Mouse (Mus musculus): ENCODE measurements around the gene Ighmbp2. TPM values are rescaled to one million over a fixed set of nuclear protein-coding genes. Genes with fewer than 3 reads are reported as not detected.
"Not testable (repeated sequence)": the region's sequence is repeated elsewhere in the genome, so short reads cannot be mapped to it uniquely, and the experiment has no call there.

Gene Ighmbp2
- total RNA-seq, 2 experiments from 2014 or later, result 3.0 to 3.1 TPM

DNA sequence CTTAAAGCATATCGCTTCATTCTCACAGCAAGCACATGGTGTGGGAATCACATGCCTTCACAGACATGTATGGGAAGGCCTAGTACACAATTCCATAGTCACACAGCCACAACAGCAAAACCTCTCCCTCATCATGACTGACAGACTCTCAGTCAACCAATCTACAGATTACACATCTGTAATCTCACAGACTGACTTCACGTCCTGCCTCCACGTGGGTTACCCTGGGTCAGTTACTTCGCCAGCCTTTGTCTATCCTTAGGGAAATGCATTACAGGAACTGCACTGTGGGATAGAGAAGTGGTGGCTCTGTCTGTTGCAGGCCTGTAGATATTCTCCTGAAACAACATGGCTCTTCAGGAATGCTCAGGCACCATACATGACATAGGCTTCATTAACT is 931 bp downstream of the Ighmbp2 start:
- DNase-seq, result no peak

DNA sequence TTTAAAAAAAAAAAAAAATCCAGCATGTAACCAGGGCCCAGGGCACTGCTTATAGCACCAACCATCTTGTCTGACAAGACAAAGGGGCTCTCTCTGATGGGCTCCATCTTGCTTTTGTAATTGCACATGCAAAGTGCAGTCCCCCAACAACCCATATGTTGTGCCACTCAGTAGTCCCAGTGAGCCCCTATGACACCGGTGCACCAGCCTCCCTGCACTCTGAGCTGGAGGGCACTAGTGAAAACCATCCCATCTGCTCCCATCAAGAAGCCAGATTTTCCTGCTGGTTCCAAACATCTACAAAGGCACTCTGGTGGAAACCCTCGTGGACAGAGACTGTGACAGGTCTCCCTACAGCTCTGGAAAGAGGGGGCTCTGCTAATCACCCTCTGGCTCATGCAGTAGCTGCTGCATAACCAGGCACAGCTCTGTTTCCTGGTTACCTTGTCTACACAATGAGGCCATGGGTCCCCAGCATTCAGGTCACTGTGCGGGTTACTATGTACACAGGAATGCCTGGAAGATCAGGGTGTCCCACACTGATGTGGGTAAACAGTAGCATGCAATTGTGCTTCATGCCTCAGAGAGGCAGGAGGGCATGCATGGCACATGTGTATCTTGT is 7.0 kb downstream of the Ighmbp2 start:
- no peak for DNase-seq

DNA sequence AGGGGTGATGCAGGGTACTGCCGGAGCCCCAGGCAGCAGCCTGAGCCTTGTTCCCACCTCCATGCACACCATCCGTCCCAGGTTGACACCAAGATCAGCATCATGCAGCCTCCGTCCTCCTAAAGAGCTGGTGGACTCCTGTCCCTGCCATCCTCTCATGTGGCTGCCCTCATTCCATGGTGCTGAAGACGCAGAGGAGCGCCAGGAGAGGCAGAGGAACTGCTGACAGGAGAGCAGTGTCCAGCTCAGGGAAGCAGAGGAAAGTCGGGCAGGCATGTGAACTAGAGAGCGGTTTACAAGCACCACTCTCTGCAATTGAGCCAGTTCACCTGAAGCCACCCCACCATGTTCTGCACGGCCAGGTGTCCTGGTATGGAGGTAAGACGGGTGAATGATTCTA is 9.5 kb downstream of the Ighmbp2 start:
- DNase-seq, result no peak

DNA sequence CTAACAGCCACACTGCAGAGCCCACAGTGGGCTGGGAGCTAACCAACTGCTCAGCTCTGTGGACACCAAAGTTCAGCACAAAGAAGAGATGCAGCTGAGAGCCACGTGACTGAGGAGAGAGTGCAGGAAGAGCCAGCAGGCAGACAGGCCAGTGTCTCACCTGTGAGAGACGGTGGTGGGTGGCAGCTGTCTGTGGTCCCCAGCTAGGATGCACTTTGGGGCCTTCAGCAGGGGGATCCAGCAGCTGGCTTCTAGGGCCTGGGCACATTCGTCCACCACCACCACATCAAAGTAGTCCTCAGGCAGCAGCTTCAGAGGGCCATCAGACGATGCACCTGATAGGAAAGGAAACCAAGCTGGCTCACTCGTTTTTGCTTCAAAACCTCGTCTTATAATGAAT is 11.5 kb downstream of the Ighmbp2 start:
- DNase-seq, result no peak

DNA sequence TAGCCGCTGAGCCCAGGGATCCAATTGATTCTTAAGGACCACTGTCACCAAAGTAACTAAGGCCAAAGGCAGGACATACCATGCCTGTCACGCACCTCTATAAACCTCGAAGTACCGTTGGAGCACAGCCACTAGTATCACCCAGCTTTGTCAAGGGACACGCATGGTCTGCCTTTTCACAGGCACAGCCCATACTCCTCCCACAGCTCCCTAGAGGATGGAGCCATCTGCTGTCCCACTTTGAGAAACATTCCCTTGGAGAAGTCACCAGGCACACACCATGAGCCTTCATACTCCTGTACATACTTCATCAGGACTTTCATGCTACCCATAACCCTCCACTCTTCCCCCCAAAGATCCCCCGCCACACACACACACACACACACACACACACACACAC is 13.0 kb downstream of the Ighmbp2 start:
- DNase-seq, result no peak

DNA sequence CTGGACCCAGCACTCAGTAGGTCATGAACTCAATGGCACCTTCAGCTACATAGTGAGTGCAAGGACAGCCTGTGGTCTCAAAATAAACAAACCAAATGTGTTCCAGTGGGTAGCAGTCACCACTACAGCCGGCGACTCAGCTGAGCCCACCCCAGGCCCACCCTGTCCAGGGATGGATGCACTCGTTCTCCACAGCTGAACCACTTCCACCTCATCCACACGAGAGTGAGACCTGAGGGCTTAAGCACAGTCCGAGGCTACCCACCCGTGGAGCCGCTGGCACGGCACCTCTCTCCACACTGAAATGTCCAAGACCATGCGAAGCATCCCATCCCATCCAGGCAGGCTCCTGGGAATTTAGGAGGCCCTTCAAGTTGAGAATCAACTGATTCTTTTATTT is 13.5 kb downstream of the Ighmbp2 start:
- DNase-seq, result no peak

DNA sequence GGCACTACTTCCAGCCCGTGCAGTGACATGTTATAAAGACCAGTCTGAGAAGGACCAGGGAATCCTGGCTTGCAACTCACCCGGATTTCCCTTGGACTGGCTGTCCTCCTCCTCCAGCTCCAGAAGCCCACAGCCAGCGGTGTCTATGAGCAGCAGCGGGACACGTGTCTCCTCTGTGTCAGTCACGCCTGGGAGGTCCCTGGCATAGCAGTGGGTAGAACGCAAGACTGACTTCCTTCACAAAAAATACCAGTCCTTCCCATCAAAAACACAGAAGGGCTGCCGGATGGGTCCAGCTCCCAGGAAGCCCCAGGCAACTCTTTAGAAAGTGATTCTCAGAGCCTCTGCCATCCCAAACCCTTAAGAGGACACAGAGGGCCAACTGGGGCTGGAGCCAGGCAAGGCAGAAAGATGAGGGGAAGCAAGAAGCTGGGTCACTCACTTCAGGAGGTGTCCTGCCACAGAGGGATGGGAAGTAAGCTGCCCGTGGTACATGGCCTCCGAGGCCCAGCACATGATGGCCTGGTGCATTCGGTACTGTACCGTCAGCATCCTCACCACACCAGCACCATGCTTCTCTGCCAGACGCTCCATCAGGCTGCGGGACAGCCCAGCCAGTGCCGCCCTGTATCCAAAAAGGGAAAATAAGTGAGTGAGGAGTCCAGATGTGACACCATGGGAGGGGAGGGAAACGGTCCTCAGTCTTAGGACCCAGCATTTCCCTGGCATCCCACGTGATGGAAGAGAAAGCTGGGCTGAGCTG is 14.4 kb downstream of the Ighmbp2 start:
- no peak for DNase-seq

DNA sequence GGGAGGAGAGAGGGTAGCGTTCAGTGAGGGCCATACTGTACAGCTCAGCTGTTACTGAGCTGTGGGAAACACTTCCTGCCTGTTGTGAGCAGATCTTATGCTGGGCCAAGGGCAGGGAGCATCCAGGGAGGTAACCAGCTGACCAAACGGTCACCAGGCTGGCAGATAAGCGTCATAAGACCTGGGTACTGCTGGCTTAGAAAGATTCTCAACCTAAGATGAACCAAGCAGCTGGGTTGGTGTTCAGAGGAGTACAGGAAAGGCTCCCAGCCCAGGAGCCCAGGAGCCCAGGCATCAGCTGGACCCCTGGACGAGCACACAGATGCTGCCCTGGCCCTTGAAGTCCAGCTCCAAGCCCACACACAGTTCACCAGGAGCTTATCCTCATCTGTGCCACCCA is 15.5 kb downstream of the Ighmbp2 start:
- no peak for DNase-seq

DNA sequence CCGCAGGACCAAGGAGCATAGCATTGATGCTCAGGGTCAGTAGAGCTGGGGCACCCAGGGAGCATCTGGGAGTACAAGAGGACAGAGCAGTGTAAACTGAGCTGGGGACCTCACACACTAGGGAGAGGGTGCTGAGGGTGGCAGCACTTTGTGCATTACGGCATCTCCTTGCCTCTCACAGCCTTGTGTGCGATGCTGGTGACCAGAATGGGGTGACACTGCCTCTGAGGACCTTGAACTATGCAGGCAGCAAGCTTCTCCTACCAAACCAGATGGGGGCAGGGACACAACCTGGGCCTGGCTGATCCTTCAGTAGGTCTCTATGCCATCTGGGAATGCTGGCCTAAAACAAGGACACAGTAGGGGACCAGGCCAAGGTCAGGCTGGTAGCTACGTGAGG is 16.1 kb downstream of the Ighmbp2 start:
- DNase-seq, result no peak

DNA sequence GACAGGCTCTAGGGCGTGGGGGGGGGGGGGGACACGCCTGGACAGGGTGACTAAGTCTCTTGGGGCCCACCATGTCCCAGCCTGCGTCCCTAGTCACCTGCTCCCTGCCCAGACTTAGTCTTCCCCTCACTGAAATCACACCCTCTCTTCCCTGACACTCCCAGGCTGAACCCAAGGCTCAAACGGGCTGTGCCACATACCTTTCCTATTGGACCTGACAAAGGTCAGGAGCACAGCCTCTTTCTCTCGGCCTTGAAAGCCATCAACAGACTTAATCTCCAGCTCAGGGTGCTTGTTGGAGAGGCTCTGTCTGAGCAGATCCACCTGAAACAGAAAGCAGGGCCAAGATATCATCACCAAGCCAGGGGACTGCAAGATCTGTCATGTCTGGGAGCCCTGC is 16.7 kb downstream of the Ighmbp2 start:
- DNase-seq, result no peak

DNA sequence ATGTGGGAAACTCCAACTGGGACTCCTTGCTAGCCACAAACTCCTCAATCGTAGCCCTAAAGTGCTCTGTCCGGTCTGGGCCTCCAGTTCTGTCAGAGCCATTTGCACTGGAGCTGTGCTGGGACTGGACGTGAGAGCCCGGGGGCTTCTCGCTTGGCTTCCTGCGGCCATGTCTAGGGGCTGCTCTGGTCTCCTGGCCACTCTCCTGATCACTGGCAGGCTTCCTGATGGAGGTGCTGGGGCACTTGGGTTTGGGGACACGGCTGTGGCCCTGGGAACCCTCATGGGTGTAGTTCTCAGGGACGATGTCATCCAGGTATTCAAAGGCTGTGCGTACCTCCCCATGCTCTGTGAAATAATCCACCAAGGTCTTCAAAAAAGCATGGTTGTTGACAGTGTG is 17.6 kb downstream of the Ighmbp2 start:
- DNase-seq, result peak; percentile 4

DNA sequence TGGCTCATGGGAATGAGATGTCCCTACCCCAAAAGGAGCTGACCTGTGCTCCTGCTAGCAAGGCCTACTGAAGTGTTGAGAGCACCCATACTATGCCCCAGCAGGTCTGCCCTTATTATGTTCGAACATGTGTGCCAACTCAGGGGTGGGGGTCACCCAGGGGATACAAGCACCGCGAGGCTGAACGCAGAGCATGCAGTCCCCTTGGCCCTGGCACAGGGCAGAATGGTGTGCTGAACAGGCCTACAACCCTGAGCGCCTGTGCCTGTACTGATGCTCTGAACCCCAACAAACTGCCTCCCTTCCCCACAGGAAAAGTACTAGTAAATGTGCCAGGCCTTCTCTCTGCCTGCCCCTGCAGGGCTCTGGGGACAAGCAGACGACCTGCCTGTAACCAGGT is 18.5 kb downstream of the Ighmbp2 start:
- DNase-seq, result peak; percentile 2

DNA sequence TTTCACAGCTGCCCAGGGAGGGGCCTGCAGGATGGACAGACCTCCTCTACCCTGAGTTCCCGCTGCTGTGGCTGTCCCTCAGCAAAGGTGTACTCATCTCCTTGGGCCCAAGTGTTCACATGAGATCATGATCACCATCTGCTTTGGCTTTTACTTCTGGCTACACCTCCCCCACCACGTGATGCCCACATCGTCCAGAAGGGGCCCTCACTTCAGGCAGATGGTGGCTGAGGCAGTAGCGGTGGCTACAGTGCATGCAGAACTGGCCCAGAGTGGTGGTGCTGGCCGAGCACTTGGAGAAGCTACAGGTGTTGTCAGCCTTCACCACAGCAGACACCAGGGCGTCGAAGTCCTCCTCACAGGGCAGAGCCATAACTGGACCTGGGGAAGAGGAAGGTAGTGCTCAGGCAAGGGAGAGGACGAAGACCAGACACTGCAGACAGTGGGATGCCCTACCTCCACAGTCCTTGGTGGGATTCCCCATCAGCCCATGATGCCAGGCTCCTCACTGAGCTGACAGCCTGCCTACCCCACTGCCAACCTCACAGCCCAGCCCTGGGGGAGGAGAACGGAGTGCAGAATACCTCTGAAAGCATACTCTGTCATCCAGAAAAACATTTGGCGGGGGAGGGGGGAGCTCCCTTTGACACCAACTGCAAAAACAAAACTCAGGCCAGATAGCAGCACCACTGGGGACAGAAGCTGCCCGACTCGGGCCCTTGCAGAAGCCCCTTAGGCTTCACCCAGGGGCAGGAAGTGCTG is 20.9 kb downstream of the Ighmbp2 start:
- peak; percentile 2 for DNase-seq

DNA sequence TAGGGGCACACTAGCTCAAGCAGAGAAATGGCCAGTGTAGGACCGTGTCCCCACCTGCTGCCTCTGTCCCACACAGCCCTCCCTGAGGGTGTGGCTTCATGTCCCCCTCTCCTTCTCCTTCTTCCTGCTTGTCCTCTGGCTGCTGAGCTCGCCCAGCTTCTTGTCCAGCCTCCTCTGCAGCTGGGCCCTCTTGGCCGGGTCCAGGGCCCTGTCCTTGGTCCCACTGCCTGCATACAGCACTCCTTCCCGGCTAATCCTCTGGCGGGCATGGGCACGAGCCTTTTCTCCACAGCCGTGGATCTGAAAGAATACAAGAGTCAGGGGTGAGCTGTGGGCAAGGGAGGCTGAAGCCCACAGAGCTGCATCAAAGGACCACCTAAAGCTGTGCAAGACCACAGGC is 21.5 kb downstream of the Ighmbp2 start:
- peak; percentile 4 for DNase-seq

DNA sequence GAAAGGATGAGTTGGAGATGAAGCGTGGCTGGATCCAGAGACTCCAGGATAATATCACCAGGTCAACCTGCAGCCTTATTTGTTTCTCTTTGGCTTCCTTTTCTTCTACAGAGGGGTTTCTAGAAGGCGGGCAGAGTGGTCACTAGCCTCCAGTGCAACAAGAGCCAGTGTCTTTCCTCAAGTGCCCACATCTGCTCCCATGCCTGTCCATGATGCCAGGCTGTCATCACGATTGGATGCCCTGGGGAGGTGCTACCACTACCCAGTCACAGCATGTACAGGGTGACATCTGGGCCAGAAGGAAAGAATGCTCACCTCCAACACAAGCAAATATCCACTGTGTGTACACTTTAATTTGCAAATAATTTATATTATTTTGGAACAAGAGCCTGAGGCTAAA is 22.2 kb downstream of the Ighmbp2 start:
- peak; percentile 3 for DNase-seq

DNA sequence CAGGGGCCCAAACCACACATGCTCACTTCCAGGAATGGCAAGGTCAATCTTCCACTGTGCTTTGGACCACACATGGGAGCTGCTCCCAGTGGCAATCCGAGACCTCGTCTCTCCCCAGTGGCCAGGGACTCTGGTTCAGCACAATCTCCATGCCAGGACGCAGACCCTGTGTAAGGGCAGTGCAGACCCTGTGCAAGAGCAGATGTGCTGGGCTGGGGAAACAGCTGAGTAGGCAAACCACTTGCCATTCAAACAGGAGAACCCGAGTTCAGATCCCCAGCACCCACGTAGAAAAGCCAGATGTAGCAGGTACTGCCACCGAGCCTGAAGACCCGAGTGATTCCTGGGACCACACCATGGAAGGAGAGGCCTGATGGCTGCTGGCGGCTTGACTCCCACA is 22.8 kb downstream of the Ighmbp2 start:
- peak; percentile 4 for DNase-seq

DNA sequence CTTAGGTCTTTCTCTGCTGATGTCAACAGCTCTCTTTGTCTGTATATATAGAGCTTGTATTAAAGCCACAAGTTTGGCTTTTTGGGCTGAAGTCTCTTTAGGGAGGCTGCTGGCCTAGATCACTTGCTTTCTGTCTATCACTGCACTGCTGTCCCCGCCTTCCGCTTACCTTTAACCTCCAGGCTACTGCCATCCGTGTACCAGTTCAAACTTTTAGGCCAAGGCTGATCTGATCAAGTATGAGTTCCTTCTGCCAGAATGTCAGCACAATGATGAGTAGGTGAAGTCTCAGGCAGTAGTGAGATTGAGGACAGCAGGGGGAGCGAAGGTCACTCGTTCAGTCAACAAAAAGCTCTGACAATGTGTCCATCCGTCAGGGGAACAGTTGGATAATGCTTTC is 57.6 kb downstream of the Ighmbp2 start:
- DNase-seq, result not testable (repeated sequence)

DNA sequence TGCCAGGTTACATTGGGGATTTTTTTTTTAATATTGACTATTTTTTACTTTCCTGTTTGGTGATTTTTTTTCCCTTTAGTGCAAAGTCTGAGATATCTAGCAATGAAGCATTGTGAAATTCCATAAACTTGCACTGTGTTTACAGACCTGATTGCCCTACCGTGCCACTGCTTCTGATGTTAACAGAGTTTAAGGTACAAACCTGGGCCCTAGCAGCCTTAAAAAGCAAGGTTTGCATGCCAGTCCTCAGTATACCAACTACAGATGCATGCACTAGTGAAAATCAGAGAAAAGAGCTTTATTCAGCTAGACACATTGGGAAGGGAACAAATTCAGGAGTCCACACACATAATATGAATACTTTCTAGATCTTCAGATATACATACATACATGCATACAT is 67.9 kb downstream of the Ighmbp2 start:
- not testable (repeated sequence) for DNase-seq

Small RNAs within 50 kb of the gene (microRNA-seq; reads per million reads assigned to microRNA genes)
- 0 to 1.5 reads per million in 2 experiments for gene Mir6984 (ENCODE audit: borderline replicate concordance in 2 of 2)

Other genes with a start within 250 kb of the Ighmbp2 start
- 10 to 100 TPM; 57.9 to 63.2 TPM for gene Mrpl21, start 116 bp downstream of the Ighmbp2 start, total RNA-seq (2021)
- gene Cpt1a, start 39.3 kb upstream of the Ighmbp2 start, total RNA-seq (2021), result 10 to 100 TPM; 13.8 to 14.3 TPM
- under 1 TPM; 0.43 to 0.80 TPM for gene Tesmin, start 105.8 kb upstream of the Ighmbp2 start, total RNA-seq (2021)
- gene Gal, start 131.5 kb upstream of the Ighmbp2 start, total RNA-seq (2021), result under 1 TPM; 0.49 to 0.72 TPM